Mouse (Mus musculus) hindbrain, postnatal 0 days (tissue): ENCODE measurements around the gene Ptprd. TPM values are rescaled to one million over a fixed set of nuclear protein-coding genes. Genes with fewer than 3 reads are reported as not detected.
A peak's percentile ranks its signal among the peaks of the same experiment; 100 is the strongest.

Experiments
- ATAC-seq: fragments of 200-750 bp; cut with Nextera tagmentation; 2 replicates; pipeline ENCODE4 v1.8.0; 2017; ENCODE audit warnings: mild to moderate bottlenecking, moderate TSS enrichment, moderate library complexity
- DNase-seq: peaks from one replicate; pipeline ENCODE4 v3.0.0-alpha.2; 2015; ENCODE audit warnings: low spot score
- H3K27ac ChIP-seq: fragments of 300-500 bp; sonication (generic); 2 replicates; pipeline ENCODE4 v1.5.1; 2014; ENCODE audit warnings: mild to moderate bottlenecking
- H3K27me3 ChIP-seq: fragments of 300-500 bp; sonication (generic); 2 replicates; pipeline ENCODE4 v1.6.1; 2014; ENCODE audit warnings: low read length, mixed read lengths; ENCODE audit not compliant: insufficient read depth
- H3K36me3 ChIP-seq: fragments of 300-500 bp; sonication (generic); 2 replicates; pipeline ENCODE4 v1.6.1; 2014; ENCODE audit warnings: low read length, mixed read lengths; ENCODE audit not compliant: insufficient read depth
- H3K4me1 ChIP-seq: fragments of 300-500 bp; sonication (generic); 2 replicates; pipeline ENCODE4 v1.6.1; 2014; ENCODE audit warnings: antibody characterized with exemption, low read length, mixed read lengths; ENCODE audit not compliant: insufficient read depth
- H3K4me2 ChIP-seq: fragments of 300-500 bp; sonication (generic); 2 replicates; pipeline ENCODE4 v1.6.1; 2014; ENCODE audit warnings: low read depth, mild to moderate bottlenecking, low read length, moderate library complexity, mixed read lengths
- H3K4me3 ChIP-seq: fragments of 300-500 bp; sonication (generic); 2 replicates; pipeline ENCODE4 v1.5.1; 2014; ENCODE audit warnings: low read length
- H3K9ac ChIP-seq: fragments of 300-500 bp; sonication (generic); replicated peaks from 2 replicates; pipeline ENCODE4 v1.6.1; 2014; ENCODE audit warnings: mild to moderate bottlenecking, low read length, moderate library complexity, mixed read lengths
- H3K9me3 ChIP-seq: fragments of 300-500 bp; sonication (generic); 2 replicates; pipeline ENCODE4 v1.6.1; 2016; ENCODE audit warnings: low read length, mixed read lengths
- CTCF ChIP-seq: IDR thresholded peaks from 2 replicates; pipeline ENCODE4 v1.5.1; 2016; ENCODE audit warnings: antibody characterized with exemption, control low read depth, low read depth
- WGBS: fragments of 180-500 bp; shearing (Covaris S2); extraction: QIAGEN DNeasy Blood & Tissue Kit; methylation state at CpG from one replicate; pipeline ENCODE4 v1.1.7; 2014; 5-methylcytosine and 5-hydroxymethylcytosine counted together
- polyA plus RNA-seq: library from polyadenylated mRNA; unstranded; fragments of >200 nt; fragmentation: Nextera tagmentation; extraction: Ambion mirVana; gene quantifications from 2 replicates; pipeline ENCODE4 v1.2.1, GENCODE M21; 2015
- total RNA-seq: library from RNA; depleted of rRNA; stranded (reverse); fragments of >200 nt; gene quantifications from 2 replicates; pipeline ENCODE4 v1.2.3, GENCODE M21; 2014

The Ptprd gene
- total and polyA plus RNA-seq, 2 experiments from 2014 or later = 56.3 to 96.0 TPM

GRCm38 (mm10) chr4:76451019-76451552 is 1760.7 kb downstream of the Ptprd start:
- no peak for TF ChIP-seq CTCF
- Histone ChIP-seq H3K4me1 (0 out of 2 replicates have a peak, but pooled peaks cover 4% of the 10 kb centered on the region), H3K9me3 (no peaks in the 10 kb centered on the region), H3K4me3 (peak overlapping the region; percentile 93), H3K27me3 (no peaks in the 10 kb centered on the region), H3K9ac (peak overlapping the region; percentile 46; the same call in 1 of the 2 replicates), H3K27ac (peak overlapping the region; percentile 95; the same call in 1 of the 2 replicates), H3K36me3 (no peaks in the 10 kb centered on the region), H3K4me2 (peak overlapping the region; percentile 86)
- 31% methylated on average over 8 of the region's 8 CpGs for WGBS
- ATAC-seq (no peak), DNase-seq (peak; percentile 28)

- Histone ChIP-seq H3K27me3 (no peaks in the 10 kb centered on the region), H3K9me3 (no peaks in the 10 kb centered on the region), H3K27ac (peak overlapping the region; percentile 95), H3K9ac (peak overlapping the region; percentile 89), H3K4me1 (0 out of 2 replicates have a peak, but pooled peaks cover 4% of the 10 kb centered on the region), H3K36me3 (no peaks in the 10 kb centered on the region), H3K4me2 (peak overlapping the region; percentile 86), H3K4me3 (peak overlapping the region; percentile 93)
- DNase-seq (peak; percentile 91), ATAC-seq (peak; percentile 85)
- WGBS = 0% methylated on average over 33 of the region's 34 CpGs
- TF ChIP-seq CTCF = no peak
Measured at GRCm38 (mm10) chr4:76450351-76451018, 1761.3 kb downstream of the Ptprd start.

- H3K27me3 ChIP-seq = no peaks in the 10 kb centered on the region
- ATAC-seq (peak; percentile 86), DNase-seq (peak; percentile 85)
- no peaks in the 10 kb centered on the region for H3K36me3 ChIP-seq
- H3K9ac ChIP-seq = peak overlapping the region; percentile 89
- TF ChIP-seq CTCF = no peak
- under 1% methylated on average over 49 of the region's 99 CpGs for WGBS
- H3K27ac ChIP-seq = peak overlapping the region; percentile 95
- peak overlapping the region; percentile 93 for H3K4me3 ChIP-seq
- H3K4me1 ChIP-seq = 0 out of 2 replicates have a peak, but pooled peaks cover 4% of the 10 kb centered on the region
- peak overlapping the region; percentile 86 for H3K4me2 ChIP-seq
- H3K9me3 ChIP-seq = no peaks in the 10 kb centered on the region
Measured at GRCm38 (mm10) chr4:76449466-76450350, 1762.1 kb downstream of the Ptprd start.

- H3K4me3 ChIP-seq = peak overlapping the region; percentile 93
- ATAC-seq (peak; percentile 6; the same call in 1 of the 2 replicates), DNase-seq (peak; percentile 59)
- H3K9me3 ChIP-seq = no peaks in the 10 kb centered on the region
- peak overlapping the region; percentile 95 for H3K27ac ChIP-seq
- H3K36me3 ChIP-seq = no peaks in the 10 kb centered on the region
- no peaks in the 10 kb centered on the region for H3K27me3 ChIP-seq
- under 1% methylated on average over 24 of the region's 24 CpGs for WGBS
- no peak for TF ChIP-seq CTCF
- H3K4me2 ChIP-seq = peak overlapping the region; percentile 86
- H3K9ac ChIP-seq = peak overlapping the region; percentile 89
- H3K4me1 ChIP-seq = 0 out of 2 replicates have a peak, but pooled peaks cover 7% of the 10 kb centered on the region
Measured at GRCm38 (mm10) chr4:76448678-76449465, 1762.9 kb downstream of the Ptprd start.

- Histone ChIP-seq H3K27ac (no peak overlapping the region), H3K9ac (no peak overlapping the region)
- no peak for ATAC-seq
Measured at GRCm38 (mm10) chr4:76447396-76447795, 1764.4 kb downstream of the Ptprd start.

GRCm38 (mm10) chr4:76444778-76445177 is 1767.0 kb downstream of the Ptprd start:
- DNase-seq (no peak), ATAC-seq (no peak)
- no peak overlapping the region for H3K9ac ChIP-seq
- no peak overlapping the region for H3K27ac ChIP-seq
- no peaks in the 10 kb centered on the region for H3K9me3 ChIP-seq
- 0 out of 2 replicates have a peak, but pooled peaks cover 4% of the 10 kb centered on the region for H3K4me1 ChIP-seq
- H3K4me2 ChIP-seq = peak overlapping the region; percentile 26; the same call in 1 of the 2 replicates
- H3K36me3 ChIP-seq = no peaks in the 10 kb centered on the region
- 74% methylated on average over 4 of the region's 4 CpGs for WGBS
- H3K4me3 ChIP-seq = no peak overlapping the region
- H3K27me3 ChIP-seq = no peaks in the 10 kb centered on the region
- no peak for TF ChIP-seq CTCF

More at GRCm38 (mm10) chr4:76447396-76447795, 1764.4 kb downstream of the Ptprd start:
- H3K4me2 ChIP-seq = peak overlapping the region; percentile 86
- no peaks in the 10 kb centered on the region for H3K27me3 ChIP-seq
- H3K9me3 ChIP-seq = no peaks in the 10 kb centered on the region
- TF ChIP-seq CTCF = peak; percentile 71
- no peaks in the 10 kb centered on the region for H3K36me3 ChIP-seq
- peak; percentile 77 for DNase-seq
- peak overlapping the region; percentile 93 for H3K4me3 ChIP-seq
- 0 out of 2 replicates have a peak, but pooled peaks cover 8% of the 10 kb centered on the region for H3K4me1 ChIP-seq
